Mouse (Mus musculus) layer of hippocampus, postnatal 25 days (tissue): ENCODE measurements at regions not wholly inside any gene's neighbourhood (a gene's known extent, or its start where the extent isn't known, plus 50 kb on each side); places are given as distances from the start of the nearest gene placed in this dataset.

Source experiments
- DNase-seq, 2 experiments: peaks; one replicate each; pipeline ENCODE4 v3.0.0; 2022; ENCODE audit warnings: mixed read lengths in 2 of 2, low spot score in 1 of 2; ENCODE audit errors: extremely low spot score in 1 of 2

DNA sequence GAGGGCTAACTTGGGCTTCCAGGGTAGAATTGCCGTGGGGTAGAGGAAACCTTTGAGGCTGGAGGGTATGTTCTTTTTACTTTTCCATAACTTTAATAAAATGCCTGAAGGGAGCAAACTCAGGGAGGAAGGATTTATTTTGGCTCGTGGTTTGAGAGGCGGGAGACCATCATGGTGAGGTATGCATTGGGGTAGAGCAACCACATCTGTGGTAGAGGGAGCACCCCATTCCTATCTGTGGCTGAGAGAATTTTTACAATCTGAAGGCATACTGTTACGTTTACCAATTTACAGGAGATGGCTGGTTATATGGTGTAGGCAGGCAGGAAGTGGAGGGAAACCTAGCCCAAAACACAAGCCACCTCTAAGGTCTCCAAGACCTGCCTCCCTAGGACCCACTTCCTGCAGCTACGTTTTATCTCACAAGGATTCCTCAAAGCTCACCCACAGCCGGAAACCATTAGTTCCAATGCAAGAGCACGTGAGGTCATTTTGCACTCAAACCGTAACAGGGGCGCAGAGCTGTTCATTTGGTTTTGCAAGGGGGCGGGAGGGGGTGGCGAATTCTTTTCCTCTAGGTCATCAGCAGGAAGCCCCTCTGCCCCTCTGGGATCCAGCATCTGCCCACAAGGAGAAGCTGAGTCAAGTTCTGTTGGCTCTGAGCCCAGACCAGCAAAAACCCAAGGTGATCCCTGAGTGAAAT lies 224.7 kb upstream of the Ankrd55 start:
- DNase-seq = no peak

DNA sequence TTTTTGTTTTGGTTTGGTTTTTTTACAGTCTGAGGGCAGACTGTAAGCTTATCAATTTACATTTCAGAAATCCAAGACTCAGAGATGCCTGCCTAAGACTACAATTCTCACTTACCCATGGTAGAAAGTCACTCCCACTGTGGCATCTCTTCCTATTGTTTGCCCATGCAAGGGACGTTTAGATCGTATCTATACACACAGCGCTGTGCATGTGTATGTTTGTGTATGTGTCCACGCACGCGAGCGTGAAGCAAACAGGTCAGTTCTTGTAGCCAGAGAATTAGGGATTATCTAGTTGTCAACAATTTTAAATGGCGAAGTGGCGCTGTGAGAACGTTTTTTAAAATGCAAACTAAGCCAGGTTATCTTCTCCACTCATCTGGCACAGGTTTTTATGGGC lies 223.6 kb upstream of the Ankrd55 start:
- no peak for DNase-seq

GRCm38 (mm10) chr13:112067066-112067847 lies 221.0 kb upstream of the Ankrd55 start:
- DNase-seq = no peak

DNA sequence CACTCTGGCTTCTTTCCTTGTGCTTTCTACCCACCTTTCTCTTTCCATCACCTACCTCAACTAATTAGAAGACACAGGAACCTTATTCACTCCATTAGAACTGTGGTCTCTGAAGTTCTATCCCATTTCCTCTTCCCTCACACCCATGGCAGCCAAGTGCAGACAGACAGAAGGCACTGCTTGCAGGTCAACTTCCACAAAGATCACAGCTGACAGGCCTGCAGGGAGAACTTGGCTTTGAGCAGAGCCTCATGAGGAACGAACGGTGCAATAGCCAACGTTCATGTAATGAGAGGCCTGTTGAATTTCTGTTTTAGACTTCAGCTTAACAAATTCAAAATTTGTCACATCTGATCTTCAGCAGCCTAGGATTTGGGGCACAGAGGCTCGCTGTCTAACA lies 217.5 kb upstream of the Ankrd55 start:
- DNase-seq = no peak

GRCm38 (mm10) chr13:112071209-112071955 lies 216.9 kb upstream of the Ankrd55 start:
- no peak for DNase-seq

DNA sequence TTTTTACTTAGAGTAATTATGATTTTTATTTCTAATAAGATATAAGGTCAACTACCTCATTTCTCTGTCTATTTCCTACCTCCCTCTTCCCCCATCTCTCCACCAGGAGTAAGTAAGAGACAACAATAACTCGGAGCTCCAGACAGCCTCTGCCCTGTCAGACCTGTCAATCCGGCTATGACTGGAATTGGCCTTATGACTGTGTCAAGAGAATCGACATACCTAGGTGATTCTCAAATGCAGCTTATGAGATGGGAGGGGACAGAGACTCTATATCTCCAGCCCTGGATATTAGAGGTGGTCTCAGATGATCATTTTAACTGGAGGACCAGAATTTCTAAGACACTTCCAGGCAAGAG lies 216.3 kb upstream of the Ankrd55 start:
- DNase-seq = no peak

GRCm38 (mm10) chr13:112073519-112074406 lies 214.5 kb upstream of the Ankrd55 start:
- DNase-seq = no peak

GRCm38 (mm10) chr13:112075847-112076479 lies 212.3 kb upstream of the Ankrd55 start:
- no peak for DNase-seq

DNA sequence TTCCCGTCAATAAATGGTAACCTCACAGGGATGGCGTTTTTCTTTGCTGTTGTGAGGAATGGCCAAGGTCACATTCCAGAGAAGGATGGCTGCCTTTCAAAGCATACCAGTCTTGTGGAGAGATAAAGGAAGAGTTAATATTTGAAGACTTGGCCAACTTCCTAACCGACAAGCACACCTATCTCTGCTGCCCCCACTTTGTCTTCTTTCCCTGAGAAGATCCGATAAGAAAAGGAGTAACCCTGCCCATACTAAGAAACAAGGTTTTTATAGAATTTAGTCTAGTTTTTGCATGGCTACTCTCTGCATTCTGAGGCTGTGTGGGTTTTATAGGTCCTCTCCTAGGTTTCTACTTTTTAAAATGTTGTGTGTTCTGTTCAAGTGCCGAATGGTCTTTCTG lies 210.2 kb upstream of the Ankrd55 start:
- no peak for DNase-seq

- DNase-seq = no peak
Observed at GRCm38 (mm10) chr13:112081935-112082334, 206.3 kb upstream of the Ankrd55 start.

- no peak for DNase-seq
Observed at GRCm38 (mm10) chr13:112084484-112085278, 203.6 kb upstream of the Ankrd55 start.

GRCm38 (mm10) chr13:112088312-112088771 lies 199.9 kb upstream of the Ankrd55 start:
- no peak for DNase-seq

GRCm38 (mm10) chr13:112090737-112091136 lies 197.5 kb upstream of the Ankrd55 start:
- DNase-seq = no peak

DNA sequence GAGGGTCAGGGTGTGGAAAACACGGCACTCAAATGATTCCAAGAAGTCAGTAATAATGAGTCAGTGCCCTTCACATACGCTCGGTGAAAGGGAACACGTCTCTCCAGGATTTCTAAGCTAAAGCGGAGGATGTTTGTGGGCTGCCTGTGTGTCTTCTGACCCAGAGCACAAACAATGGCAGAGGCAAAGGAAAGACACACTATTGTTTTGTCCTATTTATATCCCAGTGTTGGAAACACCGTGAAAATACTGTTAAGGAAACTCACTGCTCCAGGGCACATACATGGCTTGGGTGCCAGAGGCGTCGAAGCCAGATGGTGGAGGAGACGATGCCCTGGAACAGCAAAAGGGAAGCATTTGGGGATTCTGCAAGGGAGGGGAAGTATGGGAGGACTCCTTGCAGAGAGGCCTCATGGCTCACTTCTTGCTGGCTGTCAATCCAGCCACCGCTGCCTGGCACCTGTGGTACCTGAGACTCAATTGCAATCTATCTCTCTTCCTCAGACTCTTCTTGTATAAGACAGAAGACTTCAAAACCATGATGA lies 192.6 kb upstream of the Ankrd55 start:
- no peak for DNase-seq

- no peak for DNase-seq
Observed at GRCm38 (mm10) chr13:112099953-112100591, 188.2 kb upstream of the Ankrd55 start.

DNA sequence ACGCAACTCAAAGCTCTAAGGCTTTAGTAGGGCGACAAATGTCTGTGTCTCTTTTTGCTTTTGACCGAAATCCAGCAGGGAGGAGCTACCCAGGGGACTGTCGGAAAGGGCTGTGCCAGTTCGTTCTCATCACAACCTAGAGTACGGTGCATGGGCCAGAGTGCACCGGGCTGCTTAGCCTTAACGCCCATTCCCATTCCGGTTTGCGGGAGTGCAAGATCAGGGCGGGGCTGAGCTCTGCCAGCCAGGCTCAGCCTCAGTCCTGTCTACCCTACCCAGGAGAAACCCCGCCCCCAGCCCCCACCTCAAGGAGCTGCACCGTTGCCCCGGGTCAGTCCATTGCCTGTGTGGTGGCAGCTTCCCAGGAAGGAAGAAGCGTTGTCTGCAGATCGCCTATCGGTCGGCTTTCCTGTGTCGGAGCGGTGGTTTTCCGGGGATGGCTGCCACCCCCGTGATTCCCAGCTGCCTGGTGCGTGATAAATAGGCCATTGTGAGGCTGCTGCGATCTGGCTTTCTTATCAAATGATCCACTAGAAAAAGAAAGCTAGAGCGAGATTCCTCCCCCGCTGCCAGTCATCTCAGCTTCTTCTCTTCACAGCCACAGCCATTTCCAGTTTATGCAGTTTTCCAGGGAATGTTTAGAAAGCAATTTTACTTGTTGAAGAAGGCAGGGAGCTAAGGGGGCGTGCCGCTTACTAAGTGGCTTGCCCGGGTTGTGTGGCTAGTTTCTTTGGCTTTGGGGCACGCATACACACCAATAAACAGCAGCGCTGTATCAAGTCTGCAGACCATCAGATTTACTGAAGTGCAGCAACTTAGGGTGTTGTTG lies 187.4 kb upstream of the Ankrd55 start:
- DNase-seq = peak in 1 of 2 experiments; percentile 28

GRCm38 (mm10) chr13:112101421-112101756 lies 186.9 kb upstream of the Ankrd55 start:
- DNase-seq = no peak
